Mouse (Mus musculus) urinary bladder, postnatal 4 days (tissue): Measurements from ENCODE around the gene Fcgbp.

Source experiments
- DNase-seq, 2 experiments: peaks; one replicate each; pipeline ENCODE4 v3.0.0; 2021 to 2022; ENCODE audit warnings: low spot score in 2 of 2

The Fcgbp gene

GRCm38 (mm10) chr7:28070531-28071298, at the start of gene Fcgbp:
Gene Fcgbp (plus strand): TSS chr7:28071236.
- DNase-seq: peak in 1 of 2 experiments; percentile 57

- DNase-seq: no peak
Measured at GRCm38 (mm10) chr7:28044524-28044923, 26.5 kb upstream of the Fcgbp start.

- DNase-seq: peak; percentile 96 to 97
Measured at GRCm38 (mm10) chr7:28049476-28050409, 21.3 kb upstream of the Fcgbp start, which contains the start of gene Psmc4. Gene Psmc4 (minus strand): TSS chr7:28050101.

GRCm38 (mm10) chr7:28050584-28050983, 20.5 kb upstream of the Fcgbp start:
- DNase-seq: no peak

- no peak for DNase-seq
Measured at GRCm38 (mm10) chr7:28053046-28053930, 17.7 kb upstream of the Fcgbp start.

- no peak for DNase-seq
Measured at GRCm38 (mm10) chr7:28059972-28060371, 11.1 kb upstream of the Fcgbp start.

GRCm38 (mm10) chr7:28068661-28069060, 2.4 kb upstream of the Fcgbp start:
- peak in 1 of 2 experiments; percentile 36 for DNase-seq

GRCm38 (mm10) chr7:28069546-28070172, 1.4 kb upstream of the Fcgbp start:
- DNase-seq: peak in 1 of 2 experiments; percentile 44

GRCm38 (mm10) chr7:28084215-28084614, 13.2 kb downstream of the Fcgbp start:
- DNase-seq: no peak

- DNase-seq: no peak
Measured at GRCm38 (mm10) chr7:28086236-28086635, 15.2 kb downstream of the Fcgbp start.

GRCm38 (mm10) chr7:28093541-28093940, 22.5 kb downstream of the Fcgbp start:
- DNase-seq: peak in 1 of 2 experiments; percentile 52

GRCm38 (mm10) chr7:28099101-28099500, 28.1 kb downstream of the Fcgbp start:
- no peak for DNase-seq

- peak; percentile 16 to 54 for DNase-seq
Measured at GRCm38 (mm10) chr7:28100596-28101590, 29.9 kb downstream of the Fcgbp start.

GRCm38 (mm10) chr7:28102936-28103335, 31.9 kb downstream of the Fcgbp start:
- peak in 1 of 2 experiments; percentile 43 for DNase-seq

GRCm38 (mm10) chr7:28104670-28105069, 33.6 kb downstream of the Fcgbp start:
- peak in 1 of 2 experiments; percentile 59 for DNase-seq

- DNase-seq: peak in 1 of 2 experiments; percentile 55
Measured at GRCm38 (mm10) chr7:28106241-28106640, 35.2 kb downstream of the Fcgbp start.

GRCm38 (mm10) chr7:28114648-28115047, 43.6 kb downstream of the Fcgbp start:
- no peak for DNase-seq

GRCm38 (mm10) chr7:28129166-28129565, 58.1 kb downstream of the Fcgbp start, which contains the start of gene 9530053A07Rik:
Gene 9530053A07Rik (plus strand): TSS chr7:28129466.
- no peak for DNase-seq

GRCm38 (mm10) chr7:28137613-28138012, 66.6 kb downstream of the Fcgbp start:
- DNase-seq: no peak
